Mouse (Mus musculus) small intestine, adult 2 months (tissue): ENCODE measurements at regions not wholly inside any gene's neighbourhood (a gene's known extent, or its start where the extent isn't known, plus 50 kb on each side); places are given as distances from the start of the nearest gene placed in this dataset.

ENCODE experiments used
- CTCF ChIP-seq: fragments of 200-500 bp; IDR thresholded peaks from 2 replicates; pipeline ENCODE4 v1.5.1; 2012; ENCODE audit warnings: low read depth, mild to moderate bottlenecking, control low read depth, inconsistent platforms, low read length, moderate library complexity, mixed read lengths; ENCODE audit not compliant: insufficient replicate concordance, insufficient read length; ENCODE audit errors: extremely low read depth
- POLR2A ChIP-seq: fragments of 200-500 bp; IDR thresholded peaks from 2 replicates; pipeline ENCODE4 v1.6.1; 2012; ENCODE audit warnings: low read depth, mild to moderate bottlenecking, control low read depth, inconsistent platforms, low read length, moderate library complexity

GRCm38 (mm10) chr13:28699490-28700032, 254.0 kb downstream of the Sox4 start:
- TF ChIP-seq CTCF (no peak), POLR2A (no peak)
